Mouse (Mus musculus) left cerebral cortex, adult 18-20 months (tissue): Measurements from ENCODE around the gene Fgfbp1. TPM values are rescaled to one million over a fixed set of nuclear protein-coding genes. Genes with fewer than 3 reads are reported as not detected.

ENCODE experiments used
- DNase-seq, 2 experiments: peaks; one replicate each; pipeline ENCODE4 v3.0.0; 2021 to 2022; ENCODE audit warnings: low spot score in 2 of 2, mixed read lengths in 1 of 2
- total RNA-seq, 2 experiments: library from RNA; stranded (reverse); gene quantifications; 2 replicates each; pipeline ENCODE4 v1.2.3; 2021

Fgfbp1 gene
- total RNA-seq, 2 experiments from 2014 or later, result 3.9 to 4.2 TPM

- DNase-seq, result no peak
Measured at GRCm38 (mm10) chr5:43933269-43933668, 48.3 kb downstream of the Fgfbp1 start.

Other genes starting within 250 kb of the Fgfbp1 start
- not detected for gene Bst1, start 162.9 kb downstream of the Fgfbp1 start, total RNA-seq
- 10 to 100 TPM; 87.5 to 93.3 TPM for gene Fbxl5, start 160.1 kb downstream of the Fgfbp1 start, total RNA-seq
- 1 to 10 TPM in 1 of 2 experiments, under 1 TPM in 1; 0.63 to 1.3 TPM for gene Cd38, start 113.2 kb downstream of the Fgfbp1 start, total RNA-seq
- 10 to 100 TPM in 1 of 2 experiments, 1 to 10 TPM in 1; 9.1 to 11.9 TPM for gene Gm7879, start 68.6 kb downstream of the Fgfbp1 start, total RNA-seq
- gene Prom1, start 120.3 kb upstream of the Fgfbp1 start, total RNA-seq, result 10 to 100 TPM in 1 of 2 experiments, 1 to 10 TPM in 1; 9.5 to 14.3 TPM
- gene Tapt1, start 244.8 kb upstream of the Fgfbp1 start, total RNA-seq, result 10 to 100 TPM; 46.9 to 50.3 TPM